8 mouse cellular contexts compared by ENCODE assay signal in the genomic region with DNA sequence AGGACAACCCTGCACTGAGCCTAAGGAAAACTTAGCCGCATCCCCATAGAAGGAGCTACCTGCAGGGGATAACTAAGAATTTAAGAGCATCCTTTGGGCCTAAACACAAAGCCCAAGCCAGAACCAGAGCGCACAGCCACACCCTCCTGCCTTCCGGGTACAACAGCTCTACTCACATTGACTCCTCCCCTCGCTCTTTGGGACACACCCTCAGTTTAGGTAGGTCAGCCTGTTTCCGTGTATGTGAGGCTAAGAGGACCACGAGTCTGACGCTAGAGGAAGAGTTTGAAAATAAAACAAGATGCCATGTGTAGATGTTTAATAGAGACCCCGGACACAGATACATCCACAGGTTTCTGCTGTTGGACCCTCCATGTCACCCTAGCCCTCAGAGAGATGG. TPM values are rescaled to one million over a fixed set of nuclear protein-coding genes. Genes with fewer than 3 reads are reported as not detected.
A peak's percentile ranks its signal among the peaks of the same experiment; 100 is the strongest.
DNase-seq lines count a peak whose midpoint lies in the region; ATAC-seq and TF ChIP-seq lines count a peak whose summit lies in the region.

No protein-coding gene starts in this region.

- peaks cover 7% of the 10 kb centered on the region; the same call in 1 of the 2 replicates for H3K36me3 ChIP-seq in ES-E14 (ENCODE audit: control insufficient read depth, insufficient read depth, low read length, poor library complexity, severe bottlenecking)
- no peaks in the 10 kb centered on the region for H3K36me3 ChIP-seq in limb, embryonic 14.5 days (ENCODE audit: control insufficient read depth, insufficient read depth, low read length)
- no peaks in the 10 kb centered on the region for H3K36me3 ChIP-seq in midbrain, embryonic 14.5 days (ENCODE audit: control insufficient read depth, insufficient read depth, low read length)

- peak overlapping the region; percentile 71 for H3K9ac ChIP-seq in ES-E14 (ENCODE audit: insufficient read depth, low read depth, low read length, poor library complexity, severe bottlenecking)
- no peak overlapping the region for H3K9ac ChIP-seq in limb, embryonic 14.5 days (ENCODE audit: low read depth, low read length, severe bottlenecking)
- H3K9ac ChIP-seq in midbrain, embryonic 14.5 days (replicated peaks; ENCODE audit: low read length) = no peak overlapping the region

- no peak for TF ChIP-seq CTCF in left cerebral cortex, adult 2 months (IDR thresholded peaks at IDR 0.05)

- no peaks in the 10 kb centered on the region for H3K9me3 ChIP-seq in ES-E14 (ENCODE audit: control insufficient read depth, insufficient read depth, low read depth, low read length)
- no peaks in the 10 kb centered on the region for H3K9me3 ChIP-seq in limb, embryonic 14.5 days (ENCODE audit: control insufficient read depth, low read length)
- H3K9me3 ChIP-seq in midbrain, embryonic 14.5 days (ENCODE audit: control insufficient read depth, low read length) = no peaks in the 10 kb centered on the region

- ATAC-seq in granulocyte monocyte progenitor cell, adult 5-6 weeks (replicated peaks; ENCODE audit: poor library complexity, severe bottlenecking) = peak; percentile 47
- no peak for ATAC-seq in limb, embryonic 14.5 days (ENCODE audit: low FRiP score, low read depth)
- ATAC-seq in midbrain, embryonic 14.5 days (ENCODE audit: low FRiP score, low TSS enrichment) = no peak

- no peak for TF ChIP-seq POLR2A in limb, embryonic 14.5 days (IDR thresholded peaks at IDR 0.05; ENCODE audit: borderline replicate concordance, extremely low read depth, insufficient read depth, insufficient read length)

- WGBS in limb, embryonic 14.5 days = 24% methylated on average over 8 of the region's 8 CpGs
- WGBS in midbrain, embryonic 14.5 days = 32% methylated on average over 8 of the region's 8 CpGs

- H3K27ac ChIP-seq in ES-E14 (ENCODE audit: insufficient read depth, low read depth, low read length, poor library complexity, severe bottlenecking) = peak overlapping the region; percentile 20; the same call in 1 of the 2 replicates
- H3K27ac ChIP-seq in limb, embryonic 14.5 days (replicated peaks; ENCODE audit: low read depth, low read length) = no peak overlapping the region
- no peak overlapping the region for H3K27ac ChIP-seq in midbrain, embryonic 14.5 days (replicated peaks; ENCODE audit: low read depth, low read length)
- no peak overlapping the region for H3K27ac ChIP-seq in left cerebral cortex, adult 2 months

- H3K27me3 ChIP-seq in limb, embryonic 14.5 days (ENCODE audit: control insufficient read depth, insufficient read depth, low read length) = no peaks in the 10 kb centered on the region
- peaks cover 4% of the 10 kb centered on the region; the same call in 1 of the 2 replicates for H3K27me3 ChIP-seq in midbrain, embryonic 14.5 days (ENCODE audit: control insufficient read depth, insufficient read depth, low read length)

- intact Hi-C loops in left cerebral cortex, adult 2 months (cut with DNase I) = no loop called here

- H3K4me2 ChIP-seq in limb, embryonic 14.5 days (replicated peaks; ENCODE audit: low read depth, low read length, severe bottlenecking) = peak overlapping the region; percentile 97
- H3K4me2 ChIP-seq in midbrain, embryonic 14.5 days (ENCODE audit: low read length) = 0 out of 2 replicates have a peak overlapping the region, but pooled peaks have one; percentile 65

- peak overlapping the region; percentile 76 to 78 for H3K4me3 ChIP-seq in ES-E14 (ENCODE audit: insufficient read depth in 1 of 2, low read depth in 1 of 2, low read length in 2 of 2, poor library complexity in 1 of 2, severe bottlenecking in 1 of 2)
- H3K4me3 ChIP-seq in limb, embryonic 14.5 days (replicated peaks; ENCODE audit: low read length) = peak overlapping the region; percentile 49
- H3K4me3 ChIP-seq in midbrain, embryonic 14.5 days (replicated peaks; ENCODE audit: low read depth, low read length) = no peak overlapping the region
- no peak overlapping the region for H3K4me3 ChIP-seq in left cerebral cortex, adult 2 months

- in situ Hi-C loops in ES-E14 (cut with MboI; ENCODE audit: low sequenced_read_pairs in 2 of 2, unreplicated experiment in 2 of 2) = no loop called here

- peak; percentile 74 to 77 for DNase-seq in B cell, adult 2 months
- DNase-seq in ES-E14 (ENCODE audit: low read depth, low spot score) = peak; percentile 69
- no peak for DNase-seq in limb, embryonic 14.5 days (ENCODE audit: low spot score)
- no peak for DNase-seq in midbrain, embryonic 14.5 days
- DNase-seq in left cerebral cortex, adult 2 months (ENCODE audit: extremely low spot score in 1 of 2, low spot score in 2 of 2) = no peak
- DNase-seq in embryo, embryonic 11 days = no peak
- no peak for DNase-seq in left cerebral cortex, adult 18-20 months (ENCODE audit: low spot score in 2 of 2)

- peaks cover 2 to 25% of the 10 kb centered on the region in 2 experiments; a peak in 3 of 4 replicates for H3K4me1 ChIP-seq in ES-E14 (ENCODE audit: control insufficient read depth in 2 of 2, insufficient read depth in 2 of 2, low read length in 2 of 2, poor library complexity in 1 of 2)
- H3K4me1 ChIP-seq in limb, embryonic 14.5 days (ENCODE audit: control insufficient read depth, insufficient read depth, low read length) = peaks cover 12% of the 10 kb centered on the region; the same call in 1 of the 2 replicates
- H3K4me1 ChIP-seq in midbrain, embryonic 14.5 days (ENCODE audit: control insufficient read depth, insufficient read depth, low read length) = peaks cover 8% of the 10 kb centered on the region

TF ChIP-seq in ES-E14, 5 proteins besides CTCF, POLR2A, EP300 and RAD21:
- TF ChIP-seq CHD2 (IDR thresholded peaks at IDR 0.05; ENCODE audit: low read depth, low read length) (no peak), ZC3H11A (IDR thresholded peaks at IDR 0.05; ENCODE audit: borderline replicate concordance, low read depth, low read length) (no peak), HCFC1 (IDR thresholded peaks at IDR 0.05; ENCODE audit: borderline replicate concordance, insufficient read depth, low read length) (no peak), MAFK (IDR thresholded peaks at IDR 0.05; ENCODE audit: insufficient read depth, low read depth, low read length) (no peak), ZNF384 (IDR thresholded peaks at IDR 0.05; ENCODE audit: low read depth, low read length) (no peak)

RNA-seq across cellular contexts. Expression of a gene that starts 1.0 kb away (rescaled TPM):
- 25.7 and 49.1 TPM in 2 replicates for total RNA-seq in ES-E14 (2012; rRNA removed)
- 186 and 231 TPM in 2 replicates for total RNA-seq in granulocyte monocyte progenitor cell, adult 5-6 weeks (2014; fragmentation: Nextera tagmentation)
- total RNA-seq in granulocyte monocyte progenitor cell, adult 5-6 weeks (2017) = 191 and 207 TPM in 2 replicates
- polyA plus RNA-seq in limb, embryonic 14.5 days (2012; rRNA removed) = 8.3 and 9.7 TPM in 2 replicates
- 12.7 and 15.2 TPM in 2 replicates for polyA plus RNA-seq in limb, embryonic 14.5 days (2014; fragmentation: Nextera tagmentation; extraction: Ambion mirVana)
- 1.5 and 1.8 TPM in 2 replicates for polyA plus RNA-seq in midbrain, embryonic 14.5 days (2014; fragmentation: Nextera tagmentation; extraction: Ambion mirVana)
- total RNA-seq in left cerebral cortex, adult 2 months (2021) = 1 to 10 TPM; 3.4 to 3.5 TPM
- 1 to 10 TPM; 3.3 to 4.3 TPM for total RNA-seq in left cerebral cortex, adult 18-20 months (2021)

RNA-seq across cellular contexts. Expression of a gene that starts 7.1 kb away (rescaled TPM):
- 1.5 and 2.5 TPM in 2 replicates for total RNA-seq in ES-E14 (2012; rRNA removed)
- 0.24 and 18.2 TPM in 2 replicates for total RNA-seq in granulocyte monocyte progenitor cell, adult 5-6 weeks (2014; fragmentation: Nextera tagmentation)
- total RNA-seq in granulocyte monocyte progenitor cell, adult 5-6 weeks (2017) = 0.09 and 0.36 TPM in 2 replicates
- polyA plus RNA-seq in limb, embryonic 14.5 days (2012; rRNA removed) = 8.4 and 12.1 TPM in 2 replicates
- 5.1 and 5.6 TPM in 2 replicates for polyA plus RNA-seq in limb, embryonic 14.5 days (2014; fragmentation: Nextera tagmentation; extraction: Ambion mirVana)
- polyA plus RNA-seq in midbrain, embryonic 14.5 days (2014; fragmentation: Nextera tagmentation; extraction: Ambion mirVana) = 5.0 and 5.5 TPM in 2 replicates
- 10 to 100 TPM in 1 of 2 experiments, 1 to 10 TPM in 1; 9.6 to 10.7 TPM for total RNA-seq in left cerebral cortex, adult 2 months (2021)
- total RNA-seq in left cerebral cortex, adult 18-20 months (2021) = 1 to 10 TPM; 6.9 to 9.1 TPM

RNA-seq across cellular contexts. Expression of a gene that starts 49.4 kb away (rescaled TPM):
- total RNA-seq in ES-E14 (2012; rRNA removed) = 29.1 and 41.3 TPM in 2 replicates
- total RNA-seq in granulocyte monocyte progenitor cell, adult 5-6 weeks (2014; fragmentation: Nextera tagmentation) = 12.0 and 32.9 TPM in 2 replicates
- total RNA-seq in granulocyte monocyte progenitor cell, adult 5-6 weeks (2017) = 6.0 and 11.3 TPM in 2 replicates
- 24.9 and 32.9 TPM in 2 replicates for polyA plus RNA-seq in limb, embryonic 14.5 days (2012; rRNA removed)
- polyA plus RNA-seq in limb, embryonic 14.5 days (2014; fragmentation: Nextera tagmentation; extraction: Ambion mirVana) = 12.2 and 12.8 TPM in 2 replicates
- polyA plus RNA-seq in midbrain, embryonic 14.5 days (2014; fragmentation: Nextera tagmentation; extraction: Ambion mirVana) = 20.9 and 21.7 TPM in 2 replicates
- total RNA-seq in left cerebral cortex, adult 2 months (2021) = 10 to 100 TPM; 18.6 to 21.5 TPM
- total RNA-seq in left cerebral cortex, adult 18-20 months (2021) = 10 to 100 TPM; 14.7 to 16.8 TPM

RNA-seq across cellular contexts. Expression of a gene that starts 51.7 kb away (rescaled TPM):
- 0.45 and 0.95 TPM in 2 replicates for total RNA-seq in ES-E14 (2012; rRNA removed)
- total RNA-seq in granulocyte monocyte progenitor cell, adult 5-6 weeks (2014; fragmentation: Nextera tagmentation) = not detected in 2 replicates
- total RNA-seq in granulocyte monocyte progenitor cell, adult 5-6 weeks (2017) = not detected in 2 replicates
- polyA plus RNA-seq in limb, embryonic 14.5 days (2012; rRNA removed) = 1.0 and 1.1 TPM in 2 replicates
- 0.39 and 0.56 TPM in 2 replicates for polyA plus RNA-seq in limb, embryonic 14.5 days (2014; fragmentation: Nextera tagmentation; extraction: Ambion mirVana)
- 4.1 and 6.3 TPM in 2 replicates for polyA plus RNA-seq in midbrain, embryonic 14.5 days (2014; fragmentation: Nextera tagmentation; extraction: Ambion mirVana)
- total RNA-seq in left cerebral cortex, adult 2 months (2021) = 1 to 10 TPM; 4.3 to 4.4 TPM
- 1 to 10 TPM; 4.1 to 4.2 TPM for total RNA-seq in left cerebral cortex, adult 18-20 months (2021)

RNA-seq across cellular contexts. Expression of a gene that starts 57.0 kb away (rescaled TPM):
- total RNA-seq in ES-E14 (2012; rRNA removed) = 3.3 TPM in 2 replicates
- 0.39 TPM in 1 of 2 replicates, not detected in the other for total RNA-seq in granulocyte monocyte progenitor cell, adult 5-6 weeks (2014; fragmentation: Nextera tagmentation)
- 0.05 and 0.17 TPM in 2 replicates for total RNA-seq in granulocyte monocyte progenitor cell, adult 5-6 weeks (2017)
- 1.0 and 1.3 TPM in 2 replicates for polyA plus RNA-seq in limb, embryonic 14.5 days (2012; rRNA removed)
- 0.55 and 1.2 TPM in 2 replicates for polyA plus RNA-seq in limb, embryonic 14.5 days (2014; fragmentation: Nextera tagmentation; extraction: Ambion mirVana)
- polyA plus RNA-seq in midbrain, embryonic 14.5 days (2014; fragmentation: Nextera tagmentation; extraction: Ambion mirVana) = 20.8 and 25.7 TPM in 2 replicates
- total RNA-seq in left cerebral cortex, adult 2 months (2021) = 100 to 1,000 TPM; 216 to 221 TPM
- total RNA-seq in left cerebral cortex, adult 18-20 months (2021) = 100 to 1,000 TPM; 199 to 214 TPM

Comparison
In these comparisons a context has a peak if more than half of its experiments do, and no peak if none do; other contexts are left out.
1. DNase-seq: peak in B cell, adult 2 months (2 of 2) and ES-E14 (single experiment); none in limb, embryonic 14.5 days (single experiment), midbrain, embryonic 14.5 days (single experiment), left cerebral cortex, adult 2 months (0 of 2), embryo, embryonic 11 days (single experiment) and left cerebral cortex, adult 18-20 months (0 of 2).
2. H3K4me3 ChIP-seq: peak in ES-E14 (2 of 2) and limb, embryonic 14.5 days (single experiment); none in midbrain, embryonic 14.5 days (single experiment) and left cerebral cortex, adult 2 months (single experiment).